Mouse (Mus musculus) small intestine, adult 2 months (tissue): Measurements from ENCODE around the gene Myo9b. TPM values are rescaled to one million over a fixed set of nuclear protein-coding genes. Genes with fewer than 3 reads are reported as not detected.
"Not testable (repeated sequence)": the region's sequence is repeated elsewhere in the genome, so short reads cannot be mapped to it uniquely, and the experiment has no call there.

Experiments used
- H3K27ac ChIP-seq: fragments of 200-500 bp; 2 replicates; pipeline ENCODE4 v1.5.1; 2012; ENCODE audit warnings: low read depth, low read length, control low read depth, inconsistent platforms; ENCODE audit not compliant: insufficient read depth
- H3K27me3 ChIP-seq: fragments of 200-500 bp; 2 replicates; pipeline ENCODE4 v1.6.1; 2012; ENCODE audit warnings: mild to moderate bottlenecking, moderate library complexity, low read length, inconsistent platforms; ENCODE audit not compliant: control insufficient read depth, insufficient read depth
- H3K36me3 ChIP-seq: fragments of 200-500 bp; 2 replicates; pipeline ENCODE4 v1.6.1; 2012; ENCODE audit warnings: mild to moderate bottlenecking, low read length, control low read depth, inconsistent platforms; ENCODE audit not compliant: control insufficient read depth, insufficient read depth
- H3K4me1 ChIP-seq: fragments of 200-500 bp; 2 replicates; pipeline ENCODE4 v1.6.1; 2012; ENCODE audit warnings: low read length, inconsistent platforms, mixed read lengths; ENCODE audit not compliant: control insufficient read depth, insufficient read depth, insufficient read length
- H3K4me3 ChIP-seq: fragments of 200-500 bp; 2 replicates; pipeline ENCODE4 v1.5.1; 2012; ENCODE audit warnings: low read depth, mild to moderate bottlenecking, control low read depth, inconsistent platforms, low read length, moderate library complexity
- CTCF ChIP-seq: fragments of 200-500 bp; IDR thresholded peaks from 2 replicates; pipeline ENCODE4 v1.5.1; 2012; ENCODE audit warnings: low read depth, mild to moderate bottlenecking, control low read depth, inconsistent platforms, low read length, moderate library complexity, mixed read lengths; ENCODE audit not compliant: insufficient replicate concordance, insufficient read length; ENCODE audit errors: extremely low read depth
- POLR2A ChIP-seq: fragments of 200-500 bp; IDR thresholded peaks from 2 replicates; pipeline ENCODE4 v1.6.1; 2012; ENCODE audit warnings: low read depth, mild to moderate bottlenecking, control low read depth, inconsistent platforms, low read length, moderate library complexity
- WGBS: fragments of 180-500 bp; shearing (Covaris S2); methylation state at CpG from one replicate; pipeline ENCODE4 v1.1.7; 2018; 5-methylcytosine and 5-hydroxymethylcytosine counted together
- polyA plus RNA-seq: library from polyadenylated mRNA; depleted of rRNA; stranded (reverse); fragments of >200 nt; gene quantifications from 2 replicates; pipeline ENCODE4 v1.2.3, GENCODE M21; 2012

Myo9b gene
- polyA plus RNA-seq, 1 experiment: 28.1 TPM

DNA sequence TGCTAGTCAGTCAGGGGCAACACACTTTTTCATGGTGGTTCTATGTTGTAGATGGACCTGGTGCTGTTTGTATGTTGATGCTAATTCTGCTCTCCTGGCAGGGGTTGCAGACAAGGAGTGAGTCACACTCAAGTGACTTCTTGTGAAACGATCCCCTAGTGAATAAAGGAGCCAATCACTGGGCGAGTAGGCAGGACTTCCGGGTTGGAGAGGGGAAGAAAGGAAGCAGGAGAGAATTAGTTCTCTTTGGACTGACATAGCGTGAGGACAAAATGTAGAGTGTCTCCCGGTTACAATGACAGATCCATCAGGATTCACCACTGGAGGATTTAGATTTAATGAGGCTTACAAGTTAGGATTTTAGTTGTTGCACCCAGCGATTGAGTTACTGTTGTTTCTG is 37.9 kb downstream of the Myo9b start:
- H3K4me1 ChIP-seq: peaks cover 2% of the 10 kb centered on the region; the same call in 1 of the 2 replicates
- TF ChIP-seq CTCF: no peak
- no peak for TF ChIP-seq POLR2A
- no peak overlapping the region for H3K27ac ChIP-seq
- H3K27me3 ChIP-seq: no peaks in the 10 kb centered on the region
- H3K4me3 ChIP-seq: no peak overlapping the region
- WGBS: 65% methylated on average over 6 of the region's 6 CpGs
- H3K36me3 ChIP-seq: peaks cover 6% of the 10 kb centered on the region

- no peaks in the 10 kb centered on the region for H3K27me3 ChIP-seq
- whole genome bisulfite sequencing: 74% methylated on average over 1 of the region's 1 CpGs
- TF ChIP-seq CTCF: no peak
- TF ChIP-seq POLR2A: no peak
- H3K36me3 ChIP-seq: peaks cover 9% of the 10 kb centered on the region
- H3K27ac ChIP-seq: no peak overlapping the region
- no peak overlapping the region for H3K4me3 ChIP-seq
- peaks cover 2% of the 10 kb centered on the region; the same call in 1 of the 2 replicates for H3K4me1 ChIP-seq
Observed at GRCm38 (mm10) chr8:71312700-71313099, 40.2 kb downstream of the Myo9b start.

DNA sequence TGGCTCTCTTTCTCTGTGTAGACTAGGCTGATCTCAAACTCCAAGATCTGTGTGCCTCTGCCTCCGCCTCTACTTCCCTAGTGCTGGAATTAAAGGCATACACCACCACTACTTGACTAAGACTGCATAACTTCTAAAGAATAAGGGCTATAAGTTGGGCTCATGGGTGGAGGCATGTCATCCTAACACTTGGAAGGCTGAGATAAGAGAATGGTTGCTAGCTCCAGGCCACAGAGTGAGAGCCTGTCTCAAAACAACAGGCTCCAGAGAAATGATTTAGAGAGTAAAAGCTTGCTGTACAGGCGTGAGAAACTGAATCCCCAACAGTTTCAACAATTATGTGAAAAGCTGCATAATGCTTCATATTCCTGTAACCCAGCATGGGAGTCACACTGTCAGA is 41.4 kb downstream of the Myo9b start:
- 91% methylated on average over 2 of the region's 2 CpGs for WGBS
- Histone ChIP-seq H3K4me1 (peaks cover 2% of the 10 kb centered on the region; the same call in 1 of the 2 replicates), H3K27me3 (no peaks in the 10 kb centered on the region), H3K27ac (no peak overlapping the region), H3K36me3 (peaks cover 10% of the 10 kb centered on the region), H3K4me3 (no peak overlapping the region)
- no peak for TF ChIP-seq CTCF
- no peak for TF ChIP-seq POLR2A

DNA sequence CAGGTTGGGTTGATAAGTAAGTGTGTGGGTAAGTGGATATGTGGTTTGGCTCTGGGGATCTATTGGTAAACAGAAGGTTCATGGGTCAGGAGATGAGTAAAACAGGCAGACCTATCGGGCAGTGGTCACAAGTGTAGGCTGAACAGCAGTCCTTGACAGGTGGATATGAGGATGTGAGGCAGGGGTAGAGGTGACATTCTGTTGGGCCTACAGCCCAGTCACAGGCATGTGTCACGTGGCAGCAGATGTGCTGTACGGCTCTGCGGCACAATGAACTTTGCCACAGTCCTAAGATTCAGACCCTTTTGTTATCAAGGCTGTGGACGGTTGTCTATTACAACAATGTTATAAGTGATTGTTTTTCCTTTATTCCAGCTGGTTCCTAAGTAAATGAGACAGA is 43.5 kb downstream of the Myo9b start:
- Histone ChIP-seq H3K4me3 (no peak overlapping the region), H3K27me3 (no peaks in the 10 kb centered on the region), H3K4me1 (no peaks in the 10 kb centered on the region), H3K36me3 (peaks cover 12% of the 10 kb centered on the region), H3K27ac (no peak overlapping the region)
- WGBS: 86% methylated on average over 5 of the region's 5 CpGs
- TF ChIP-seq CTCF (no peak), POLR2A (no peak)

- peaks cover 13% of the 10 kb centered on the region for H3K36me3 ChIP-seq
- H3K27ac ChIP-seq: no peak overlapping the region
- H3K4me1 ChIP-seq: no peaks in the 10 kb centered on the region
- no peak overlapping the region for H3K4me3 ChIP-seq
- no peaks in the 10 kb centered on the region for H3K27me3 ChIP-seq
- TF ChIP-seq POLR2A: no peak
- TF ChIP-seq CTCF: no peak
Observed at GRCm38 (mm10) chr8:71316486-71317031, 44.0 kb downstream of the Myo9b start.

DNA sequence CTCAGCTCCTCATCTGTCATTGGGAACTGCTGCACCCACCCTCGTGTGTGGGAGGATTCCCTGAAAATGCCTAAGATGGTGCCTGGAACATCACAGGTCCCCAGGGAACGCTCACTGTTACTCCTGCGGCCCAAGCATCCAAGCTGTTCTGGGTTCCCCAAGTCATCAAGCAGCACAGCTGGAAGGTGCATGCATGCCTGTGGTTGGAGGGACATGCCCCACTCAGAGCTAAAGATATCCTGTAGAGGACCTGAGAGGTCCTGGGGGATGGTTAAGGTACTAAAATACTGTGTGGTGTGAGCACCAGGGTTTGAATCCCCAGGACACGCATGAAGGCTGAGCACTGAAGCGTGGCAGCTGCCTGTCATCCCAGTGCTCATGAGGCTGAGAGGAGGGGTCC is 46.1 kb downstream of the Myo9b start:
- not testable (repeated sequence) for H3K27me3 ChIP-seq, H3K4me1 ChIP-seq, H3K4me3 ChIP-seq, H3K27ac ChIP-seq
- WGBS: 86% methylated on average over 5 of the region's 5 CpGs
- H3K36me3 ChIP-seq: peaks cover 32% of the 10 kb centered on the region

GRCm38 (mm10) chr8:71319760-71320159 is 47.2 kb downstream of the Myo9b start:
- 85% methylated on average over 2 of the region's 2 CpGs for WGBS
- not testable (repeated sequence) for H3K4me3 ChIP-seq
- H3K36me3 ChIP-seq: peaks cover 38% of the 10 kb centered on the region

GRCm38 (mm10) chr8:71322939-71323338 is 50.4 kb downstream of the Myo9b start:
- TF ChIP-seq CTCF (no peak), POLR2A (no peak)
- no peak overlapping the region for H3K4me3 ChIP-seq
- H3K27me3 ChIP-seq: no peaks in the 10 kb centered on the region
- no peaks in the 10 kb centered on the region for H3K4me1 ChIP-seq
- peaks cover 44% of the 10 kb centered on the region for H3K36me3 ChIP-seq
- 84% methylated on average over 3 of the region's 3 CpGs for WGBS
- H3K27ac ChIP-seq: no peak overlapping the region

More at GRCm38 (mm10) chr8:71319760-71320159, 47.2 kb downstream of the Myo9b start:
- H3K27ac ChIP-seq, H3K4me1 ChIP-seq, H3K27me3 ChIP-seq: not testable (repeated sequence)
